Mouse (Mus musculus) forebrain, embryonic 10.5 days (tissue): Measurements from ENCODE around the gene Pcnx2. TPM values are rescaled to one million over a fixed set of nuclear protein-coding genes. Genes with fewer than 3 reads are reported as not detected.

Source experiments
- DNase-seq: peaks from one replicate; pipeline ENCODE4 v3.0.0-alpha.2; 2017; ENCODE audit warnings: low spot score; ENCODE audit errors: extremely low spot score
- H3K27ac ChIP-seq: fragments of 300-500 bp; sonication (generic); 2 replicates; pipeline ENCODE4 v1.5.1; 2016; ENCODE audit warnings: mild to moderate bottlenecking
- H3K27me3 ChIP-seq: fragments of 300-500 bp; sonication (generic); 2 replicates; pipeline ENCODE4 v1.6.1; 2016; ENCODE audit warnings: mild to moderate bottlenecking; ENCODE audit not compliant: poor library complexity, severe bottlenecking
- H3K36me3 ChIP-seq: fragments of 300-500 bp; sonication (generic); replicated peaks from 2 replicates; pipeline ENCODE4 v1.6.1; 2016; ENCODE audit warnings: mild to moderate bottlenecking, moderate library complexity
- H3K4me1 ChIP-seq: fragments of 300-500 bp; sonication (generic); 2 replicates; pipeline ENCODE4 v1.6.1; 2016
- H3K4me3 ChIP-seq: fragments of 300-500 bp; sonication (generic); 2 replicates; pipeline ENCODE4 v1.5.1; 2016; ENCODE audit warnings: mild to moderate bottlenecking, moderate library complexity
- H3K9me3 ChIP-seq: fragments of 300-500 bp; sonication (generic); 2 replicates; pipeline ENCODE4 v1.6.1; 2016; ENCODE audit warnings: mild to moderate bottlenecking, moderate library complexity
- WGBS: fragments of 180-500 bp; shearing (Covaris S2); methylation state at CpG from one replicate; pipeline ENCODE4 v1.1.7; 2016; 5-methylcytosine and 5-hydroxymethylcytosine counted together
- polyA plus RNA-seq: library from polyadenylated mRNA; unstranded; fragments of >200 nt; fragmentation: Nextera tagmentation; extraction: Ambion mirVana; gene quantifications from 2 replicates; pipeline ENCODE4 v1.2.1, GENCODE M21; 2016

The Pcnx2 gene
- polyA plus RNA-seq, 1 experiment from 2014 or later, result 0.15 TPM

- H3K9me3 ChIP-seq, result no peaks in the 10 kb centered on the region
- no peak for DNase-seq
- no peaks in the 10 kb centered on the region for H3K36me3 ChIP-seq
- no peak overlapping the region for H3K27ac ChIP-seq
- H3K4me3 ChIP-seq, result no peak overlapping the region
- 91% methylated on average over 2 of the region's 2 CpGs for WGBS
- no peaks in the 10 kb centered on the region for H3K4me1 ChIP-seq
- H3K27me3 ChIP-seq, result no peaks in the 10 kb centered on the region
Measured at GRCm38 (mm10) chr8:125796970-125797369, 101.1 kb downstream of the Pcnx2 start.

GRCm38 (mm10) chr8:125795341-125795740, 102.8 kb downstream of the Pcnx2 start:
- WGBS, result 92% methylated on average over 2 of the region's 2 CpGs
- H3K36me3 ChIP-seq, result no peaks in the 10 kb centered on the region
- H3K4me3 ChIP-seq, result no peak overlapping the region
- DNase-seq, result no peak
- H3K4me1 ChIP-seq, result no peaks in the 10 kb centered on the region
- H3K9me3 ChIP-seq, result no peaks in the 10 kb centered on the region
- no peak overlapping the region for H3K27ac ChIP-seq
- H3K27me3 ChIP-seq, result no peaks in the 10 kb centered on the region

- no peaks in the 10 kb centered on the region for H3K27me3 ChIP-seq
- H3K4me3 ChIP-seq, result no peak overlapping the region
- DNase-seq, result no peak
- peaks cover 4% of the 10 kb centered on the region; the same call in 1 of the 2 replicates for H3K4me1 ChIP-seq
- no peak overlapping the region for H3K27ac ChIP-seq
- no peaks in the 10 kb centered on the region for H3K9me3 ChIP-seq
- WGBS, result 79% methylated on average over 9 of the region's 9 CpGs
- H3K36me3 ChIP-seq, result no peaks in the 10 kb centered on the region
Measured at GRCm38 (mm10) chr8:125792816-125793455, 105.2 kb downstream of the Pcnx2 start.

GRCm38 (mm10) chr8:125786886-125787285, 111.2 kb downstream of the Pcnx2 start:
- no peak overlapping the region for H3K4me3 ChIP-seq
- H3K4me1 ChIP-seq, result peaks cover 11% of the 10 kb centered on the region
- 89% methylated on average over 7 of the region's 7 CpGs for WGBS
- no peak for DNase-seq
- no peak overlapping the region for H3K27ac ChIP-seq
- H3K27me3 ChIP-seq, result no peaks in the 10 kb centered on the region
- no peaks in the 10 kb centered on the region for H3K36me3 ChIP-seq
- H3K9me3 ChIP-seq, result no peaks in the 10 kb centered on the region

- H3K9me3 ChIP-seq, result no peaks in the 10 kb centered on the region
- H3K27ac ChIP-seq, result no peak overlapping the region
- peaks cover 9% of the 10 kb centered on the region for H3K4me1 ChIP-seq
- no peak for DNase-seq
- no peak overlapping the region for H3K4me3 ChIP-seq
- H3K27me3 ChIP-seq, result no peaks in the 10 kb centered on the region
- no peaks in the 10 kb centered on the region for H3K36me3 ChIP-seq
- WGBS, result 65% methylated on average over 3 of the region's 3 CpGs
Measured at GRCm38 (mm10) chr8:125782161-125782560, 116.0 kb downstream of the Pcnx2 start.

- Histone ChIP-seq H3K27me3 (no peaks in the 10 kb centered on the region), H3K4me1 (peaks cover 9% of the 10 kb centered on the region), H3K9me3 (no peaks in the 10 kb centered on the region), H3K27ac (no peak overlapping the region), H3K36me3 (no peaks in the 10 kb centered on the region), H3K4me3 (no peak overlapping the region)
- 87% methylated on average over 8 of the region's 8 CpGs for WGBS
- no peak for DNase-seq
Measured at GRCm38 (mm10) chr8:125779656-125780055, 118.5 kb downstream of the Pcnx2 start.

GRCm38 (mm10) chr8:125778919-125779318, 119.2 kb downstream of the Pcnx2 start:
- no peaks in the 10 kb centered on the region for H3K36me3 ChIP-seq
- 90% methylated on average over 5 of the region's 5 CpGs for WGBS
- DNase-seq, result no peak
- no peak overlapping the region for H3K27ac ChIP-seq
- no peaks in the 10 kb centered on the region for H3K9me3 ChIP-seq
- no peaks in the 10 kb centered on the region for H3K27me3 ChIP-seq
- H3K4me3 ChIP-seq, result no peak overlapping the region
- peaks cover 10% of the 10 kb centered on the region for H3K4me1 ChIP-seq

GRCm38 (mm10) chr8:125777478-125778164, 120.5 kb downstream of the Pcnx2 start:
- Histone ChIP-seq H3K9me3 (no peaks in the 10 kb centered on the region), H3K4me1 (peaks cover 23% of the 10 kb centered on the region), H3K36me3 (no peaks in the 10 kb centered on the region), H3K4me3 (no peak overlapping the region), H3K27ac (no peak overlapping the region), H3K27me3 (no peaks in the 10 kb centered on the region)
- DNase-seq, result no peak
- WGBS, result 82% methylated on average over 12 of the region's 12 CpGs

- 85% methylated on average over 6 of the region's 6 CpGs for WGBS
- Histone ChIP-seq H3K36me3 (no peaks in the 10 kb centered on the region), H3K27ac (no peak overlapping the region), H3K9me3 (no peaks in the 10 kb centered on the region), H3K27me3 (no peaks in the 10 kb centered on the region), H3K4me3 (no peak overlapping the region), H3K4me1 (peaks cover 15% of the 10 kb centered on the region)
- no peak for DNase-seq
Measured at GRCm38 (mm10) chr8:125776800-125777199, 121.3 kb downstream of the Pcnx2 start.

- Histone ChIP-seq H3K4me1 (peaks cover 14% of the 10 kb centered on the region), H3K27ac (no peak overlapping the region), H3K4me3 (no peak overlapping the region), H3K9me3 (no peaks in the 10 kb centered on the region), H3K36me3 (no peaks in the 10 kb centered on the region), H3K27me3 (no peaks in the 10 kb centered on the region)
- 93% methylated on average over 3 of the region's 3 CpGs for WGBS
- DNase-seq, result no peak
Measured at GRCm38 (mm10) chr8:125776314-125776713, 121.8 kb downstream of the Pcnx2 start.

- WGBS, result 60% methylated on average over 3 of the region's 3 CpGs
- Histone ChIP-seq H3K4me3 (no peak overlapping the region), H3K36me3 (no peaks in the 10 kb centered on the region), H3K27me3 (no peaks in the 10 kb centered on the region), H3K9me3 (no peaks in the 10 kb centered on the region), H3K27ac (no peak overlapping the region), H3K4me1 (peaks cover 14% of the 10 kb centered on the region)
- DNase-seq, result no peak
Measured at GRCm38 (mm10) chr8:125775031-125775430, 123.1 kb downstream of the Pcnx2 start.

GRCm38 (mm10) chr8:125773281-125773803, 124.8 kb downstream of the Pcnx2 start:
- Histone ChIP-seq H3K4me1 (peaks cover 14% of the 10 kb centered on the region), H3K36me3 (no peaks in the 10 kb centered on the region), H3K27ac (no peak overlapping the region), H3K27me3 (no peaks in the 10 kb centered on the region), H3K9me3 (no peaks in the 10 kb centered on the region), H3K4me3 (no peak overlapping the region)
- 51% methylated on average over 7 of the region's 7 CpGs for WGBS
- DNase-seq, result no peak

GRCm38 (mm10) chr8:125772300-125772699, 125.8 kb downstream of the Pcnx2 start:
- 69% methylated on average over 2 of the region's 2 CpGs for WGBS

More at GRCm38 (mm10) chr8:125772300-125772699, 125.8 kb downstream of the Pcnx2 start:
- Histone ChIP-seq H3K36me3 (no peaks in the 10 kb centered on the region), H3K4me3 (no peak overlapping the region), H3K27ac (no peak overlapping the region), H3K4me1 (peaks cover 14% of the 10 kb centered on the region), H3K9me3 (no peaks in the 10 kb centered on the region), H3K27me3 (no peaks in the 10 kb centered on the region)
- no peak for DNase-seq
